Mouse (Mus musculus): Measurements from ENCODE around the gene Mipep.

Gene Mipep

GRCm38 (mm10) chr14:60799762-60800728 lies 15.7 kb downstream of the Mipep start:
- DNase-seq (ENCODE audit: low spot score): peak; percentile 54

DNA sequence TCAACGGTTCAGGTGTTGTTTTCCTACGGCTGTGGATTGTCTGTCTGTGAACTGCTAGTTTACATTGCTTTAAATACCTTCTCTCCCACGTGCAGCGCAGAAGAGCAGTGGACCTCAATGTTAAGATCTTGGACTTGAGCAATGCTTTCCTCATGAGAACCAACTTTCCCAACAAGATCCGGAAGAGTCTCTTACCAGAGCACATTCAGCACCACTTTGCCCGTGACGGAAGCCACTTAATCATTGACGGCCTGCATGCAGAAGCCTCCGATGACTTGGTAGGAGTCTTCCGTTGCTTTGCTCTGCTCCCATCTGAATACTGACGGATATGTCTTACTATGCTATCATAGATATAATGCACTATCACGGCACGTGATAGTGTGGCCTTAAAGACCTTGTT lies 17.7 kb downstream of the Mipep start:
- DNase-seq (ENCODE audit: low spot score): peak; percentile 34

DNA sequence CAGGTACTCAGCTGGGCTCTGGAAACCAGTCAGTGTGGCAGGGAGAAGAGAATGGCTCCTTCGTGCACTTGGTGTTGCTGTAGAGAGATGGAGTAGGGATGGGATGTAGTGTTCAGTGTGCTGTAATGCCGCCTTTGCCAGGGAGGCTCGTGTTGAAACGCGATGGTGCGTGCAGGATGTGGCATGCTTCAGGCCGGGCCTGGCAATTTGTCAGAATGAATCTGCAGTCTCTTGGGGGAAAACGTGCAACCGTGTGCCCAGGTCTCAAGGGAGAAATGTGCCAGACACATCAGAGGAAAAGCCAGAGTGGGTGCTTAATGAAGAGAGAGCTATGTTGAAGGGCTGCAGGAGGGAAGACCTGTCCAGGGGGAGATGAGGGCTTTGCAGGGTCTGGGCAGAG lies 20.6 kb downstream of the Mipep start:
- no peak for DNase-seq (ENCODE audit: low spot score)

DNA sequence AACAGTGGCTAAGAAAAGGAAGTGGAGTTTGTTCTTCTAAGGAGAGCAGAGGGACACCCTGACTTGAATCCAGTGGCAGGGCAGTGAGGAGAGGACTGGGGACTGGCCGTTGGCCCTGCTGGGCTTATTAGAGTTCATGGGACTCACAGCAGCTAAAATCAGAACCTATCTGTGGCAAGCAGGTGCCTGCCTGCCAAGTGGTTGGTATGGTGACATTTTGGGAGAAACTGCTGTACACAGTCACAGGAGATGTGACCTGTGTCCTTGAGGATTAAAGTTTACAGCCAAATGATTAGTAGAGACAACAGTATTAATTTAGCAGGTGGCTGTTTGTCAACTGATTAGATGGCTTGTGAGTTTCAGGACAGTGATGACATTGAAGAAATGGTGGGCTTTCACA lies 21.5 kb downstream of the Mipep start:
- no peak for DNase-seq (ENCODE audit: low spot score)

- DNase-seq (ENCODE audit: low spot score): no peak
These were observed 22.5 kb downstream of the Mipep start for GRCm38 (mm10) chr14:60806891-60807344.

- no peak for DNase-seq (ENCODE audit: low spot score)
These were observed 25.5 kb downstream of the Mipep start for GRCm38 (mm10) chr14:60809881-60810280.

DNA sequence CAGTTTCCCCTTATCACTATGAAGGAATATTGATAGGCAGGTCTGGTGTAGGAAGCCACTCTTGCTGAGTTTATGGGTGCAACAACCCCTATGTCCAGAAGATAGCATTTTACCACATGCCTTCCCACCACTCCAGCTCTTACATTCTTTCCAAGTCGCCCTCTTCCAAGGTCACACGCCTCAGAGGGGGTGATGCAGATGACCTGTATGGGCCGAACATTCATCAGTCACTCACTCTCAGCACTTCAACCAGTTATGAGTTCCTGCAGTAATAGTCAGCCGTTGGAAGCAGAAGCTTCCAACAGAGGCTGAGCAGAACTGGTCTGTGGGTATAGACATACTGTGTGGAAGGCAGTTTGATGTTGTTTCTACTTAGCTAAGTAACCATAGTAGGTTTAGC lies 27.2 kb downstream of the Mipep start:
- DNase-seq (ENCODE audit: low spot score): no peak

DNA sequence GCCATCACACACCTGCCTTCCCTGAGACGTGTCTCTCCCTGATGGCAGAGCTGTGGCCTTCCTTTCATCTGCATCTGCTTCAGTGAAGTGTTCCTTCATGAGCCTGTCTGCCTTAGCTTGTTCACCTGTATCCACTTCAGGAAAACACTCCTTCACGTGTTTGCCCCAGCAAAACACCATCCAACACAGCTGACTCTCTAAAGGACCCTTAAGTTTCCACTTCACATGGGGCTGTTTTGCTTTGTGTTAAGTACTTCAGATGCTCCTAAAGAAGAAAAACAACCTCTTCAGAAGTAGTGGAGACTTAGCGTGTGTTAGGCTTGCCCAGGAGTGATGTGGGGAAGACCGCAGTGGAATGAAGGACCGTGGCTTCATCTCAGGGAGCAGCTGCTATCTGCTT lies 30.7 kb downstream of the Mipep start:
- peak; percentile 81 for DNase-seq (ENCODE audit: low spot score)

DNA sequence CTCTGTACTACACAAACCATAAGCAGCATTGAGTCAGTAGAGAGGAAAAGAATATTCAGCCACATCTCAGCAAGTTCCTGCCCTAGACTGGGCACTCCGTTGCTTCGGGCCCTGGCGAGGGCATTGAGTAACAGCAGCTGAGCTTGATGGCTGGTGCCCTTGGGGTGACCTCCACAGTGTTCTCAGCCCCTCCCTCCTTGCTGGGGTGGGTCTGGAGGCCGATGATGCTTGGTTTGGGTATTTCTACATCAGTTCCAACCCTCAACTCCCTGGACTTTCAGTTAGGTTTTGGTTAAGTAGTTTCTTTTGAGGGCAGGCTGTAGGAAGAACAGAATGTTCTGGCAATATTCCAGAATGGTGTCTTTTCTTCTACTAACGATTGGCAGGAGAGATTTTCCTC lies 33.7 kb downstream of the Mipep start:
- peak; percentile 39 for DNase-seq (ENCODE audit: low spot score)

DNA sequence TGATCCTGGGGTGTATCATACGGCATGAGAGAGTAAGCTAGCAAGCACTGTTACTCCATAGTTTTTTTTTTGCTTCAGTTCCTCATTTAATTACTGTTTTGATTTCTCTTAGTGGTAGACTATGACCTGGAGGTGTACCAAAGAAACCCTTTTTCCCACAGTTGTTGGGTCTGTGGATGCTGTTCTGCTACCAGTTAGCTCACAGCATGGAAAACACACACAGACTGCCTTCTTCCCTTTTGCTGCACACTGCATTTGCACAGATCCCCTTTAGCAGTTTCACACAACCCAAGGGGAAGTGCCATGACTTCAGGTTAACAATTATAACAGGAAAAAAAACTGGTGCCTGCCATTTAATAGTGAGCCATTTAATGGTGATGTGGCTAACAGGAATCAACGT lies 45.7 kb downstream of the Mipep start:
- DNase-seq (ENCODE audit: low spot score): no peak

GRCm38 (mm10) chr14:60836709-60837108 lies 52.3 kb downstream of the Mipep start:
- DNase-seq (ENCODE audit: low spot score): no peak

- no peak for DNase-seq (ENCODE audit: low spot score)
These were observed 55.3 kb downstream of the Mipep start for GRCm38 (mm10) chr14:60839654-60840053.

DNA sequence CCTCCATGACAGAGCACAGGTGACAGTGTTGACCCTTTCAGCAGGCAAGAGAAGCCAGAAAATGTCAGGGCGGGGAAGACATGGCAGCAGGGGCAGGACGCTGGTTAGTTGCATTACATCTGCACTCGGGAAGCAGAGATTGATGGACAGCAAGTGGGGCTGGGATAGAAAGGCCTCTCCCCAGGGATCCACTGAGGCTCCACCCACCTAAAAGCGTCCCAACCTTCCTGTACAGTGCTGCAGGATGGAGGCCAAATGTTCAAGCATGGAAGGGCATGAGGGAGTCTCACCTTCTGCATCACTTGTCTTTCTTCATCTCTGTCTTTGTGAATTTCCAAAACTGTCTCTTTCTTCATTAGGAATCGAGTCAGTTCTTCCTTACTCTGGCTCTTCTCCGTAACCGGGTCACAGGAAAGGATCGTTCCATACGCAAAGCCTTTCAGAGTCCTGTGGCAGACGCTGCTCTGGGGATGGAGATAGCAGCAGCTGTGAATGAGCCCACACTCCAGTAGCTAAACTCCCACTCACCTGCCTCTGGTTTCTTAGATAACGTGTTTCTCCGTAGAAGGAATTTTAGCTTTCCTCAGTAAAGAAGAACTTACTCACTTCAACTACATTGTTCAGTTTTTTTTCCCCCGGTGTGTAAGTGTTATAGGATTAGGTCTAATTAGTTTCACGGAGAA lies 57.7 kb downstream of the Mipep start:
- DNase-seq (ENCODE audit: low spot score): no peak

DNA sequence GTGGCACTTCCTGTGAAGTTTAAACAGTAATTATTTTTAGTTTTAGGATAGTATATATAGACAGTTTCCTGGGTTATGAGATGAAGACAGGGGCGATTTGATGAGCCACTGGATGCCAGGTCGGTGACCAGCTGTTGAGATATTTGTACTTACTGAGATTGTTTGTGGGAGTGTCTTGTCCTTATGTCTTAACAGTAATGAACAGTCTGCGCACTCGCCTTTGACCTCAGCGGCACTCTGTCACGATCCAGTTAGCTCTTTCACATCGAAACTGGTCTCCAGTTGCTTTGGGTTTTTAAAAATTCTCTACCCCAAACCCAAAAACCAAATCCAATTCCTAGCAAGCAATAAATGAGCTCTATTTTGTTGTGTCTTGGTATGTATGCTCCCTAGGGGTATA lies 59.2 kb downstream of the Mipep start:
- DNase-seq (ENCODE audit: low spot score): no peak

DNA sequence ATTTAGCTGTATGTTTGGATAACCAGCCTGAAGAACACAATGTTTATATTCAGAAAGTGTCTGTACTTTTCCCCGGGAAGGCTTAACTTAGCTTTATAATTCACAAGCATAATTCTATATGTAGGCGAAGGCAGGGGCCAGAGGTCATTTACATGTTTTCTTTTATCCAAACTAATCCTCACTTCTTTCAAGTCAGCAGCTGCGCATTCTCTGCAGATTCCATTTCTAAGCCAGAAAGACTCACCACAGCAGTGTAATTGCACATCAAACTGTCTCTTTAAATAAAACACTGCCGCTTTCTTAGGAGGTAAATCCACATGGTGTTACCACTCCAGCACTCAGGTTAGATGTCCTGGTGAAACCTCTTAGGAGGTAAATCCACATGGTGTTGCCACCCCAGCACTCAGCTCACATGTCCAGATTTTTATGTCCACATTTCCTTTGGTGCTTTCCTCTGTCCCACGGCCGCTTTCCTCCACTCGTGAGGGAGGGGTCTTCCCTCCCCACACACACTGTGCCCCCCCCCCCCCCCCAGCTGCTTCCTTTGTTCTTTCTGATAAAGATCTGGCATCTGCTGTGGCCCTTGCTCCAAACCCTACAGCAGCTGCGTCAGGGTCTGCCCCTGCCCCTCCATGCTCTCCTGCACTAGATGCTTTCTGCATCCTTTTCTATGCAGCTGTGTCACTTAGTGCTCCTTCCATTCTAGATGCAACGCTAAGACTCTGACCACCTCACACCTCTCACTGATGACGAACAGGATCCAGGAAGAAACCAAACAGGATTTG lies 61.1 kb downstream of the Mipep start:
- no peak for DNase-seq (ENCODE audit: low spot score)

DNA sequence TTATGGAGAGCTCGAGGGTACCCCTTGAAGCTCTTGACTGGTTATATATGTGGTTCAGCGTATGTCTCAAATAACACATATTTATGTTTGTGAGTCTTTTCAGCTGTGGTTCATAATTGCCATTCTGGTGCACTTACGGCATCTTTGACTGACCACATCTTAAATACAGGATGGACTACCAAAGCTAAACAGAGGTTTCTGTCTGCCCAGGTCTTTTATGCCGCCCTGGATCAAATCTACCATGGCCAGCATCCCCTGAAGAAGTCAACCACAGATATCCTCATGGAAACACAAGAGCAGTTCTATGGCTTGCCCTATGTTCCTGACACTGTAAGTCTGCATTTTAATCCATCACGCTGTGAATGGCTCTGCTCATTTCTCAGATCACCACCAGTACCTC lies 61.8 kb downstream of the Mipep start:
- DNase-seq (ENCODE audit: low spot score): no peak

- DNase-seq (ENCODE audit: low spot score): no peak
These were observed 63.8 kb downstream of the Mipep start for GRCm38 (mm10) chr14:60848194-60848593.

DNA sequence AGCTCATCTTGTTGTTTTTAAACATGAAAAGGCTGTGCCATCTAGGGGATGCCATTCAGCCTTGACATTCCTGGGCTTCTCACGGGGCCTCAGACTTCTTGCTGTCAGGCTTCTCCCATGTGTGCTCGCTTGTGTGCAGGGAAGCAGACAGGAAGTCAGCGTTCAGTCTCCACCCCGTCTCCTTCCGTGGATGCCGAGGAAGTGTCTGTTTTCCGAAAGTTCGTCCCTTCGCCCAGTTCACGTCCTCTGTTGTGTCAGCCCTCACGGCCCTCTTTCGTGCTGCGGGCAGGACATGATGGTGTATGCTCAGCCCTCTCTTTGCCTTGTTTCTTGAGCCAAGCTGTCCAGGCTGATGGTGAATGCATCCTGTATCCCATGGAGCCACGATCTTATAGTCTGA lies 65.7 kb downstream of the Mipep start:
- peak; percentile 43 for DNase-seq (ENCODE audit: low spot score)

GRCm38 (mm10) chr14:60851632-60852031 lies 67.3 kb downstream of the Mipep start:
- DNase-seq (ENCODE audit: low spot score): no peak

- DNase-seq (ENCODE audit: low spot score): peak; percentile 23
These were observed 72.0 kb downstream of the Mipep start for GRCm38 (mm10) chr14:60856199-60856912.

DNA sequence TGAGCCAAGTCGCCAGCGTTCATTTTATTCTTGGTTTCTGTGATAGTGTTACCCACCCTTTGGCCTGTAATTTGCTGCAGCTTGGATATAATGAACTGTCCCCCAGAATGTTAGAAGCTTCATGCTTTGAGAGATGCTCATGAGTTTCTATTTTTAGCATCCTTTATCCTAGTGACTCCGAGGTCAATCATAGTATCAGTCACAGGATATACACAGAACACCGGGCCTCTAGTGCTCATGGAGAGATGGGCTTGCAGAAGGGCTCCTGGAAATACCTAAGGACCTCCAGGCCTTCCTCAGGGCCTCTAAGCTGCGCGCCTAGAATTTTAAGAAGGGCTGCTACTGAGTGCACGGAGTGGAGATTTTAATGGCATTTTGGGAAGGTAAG lies 72.5 kb downstream of the Mipep start:
- DNase-seq (ENCODE audit: low spot score): no peak

DNA sequence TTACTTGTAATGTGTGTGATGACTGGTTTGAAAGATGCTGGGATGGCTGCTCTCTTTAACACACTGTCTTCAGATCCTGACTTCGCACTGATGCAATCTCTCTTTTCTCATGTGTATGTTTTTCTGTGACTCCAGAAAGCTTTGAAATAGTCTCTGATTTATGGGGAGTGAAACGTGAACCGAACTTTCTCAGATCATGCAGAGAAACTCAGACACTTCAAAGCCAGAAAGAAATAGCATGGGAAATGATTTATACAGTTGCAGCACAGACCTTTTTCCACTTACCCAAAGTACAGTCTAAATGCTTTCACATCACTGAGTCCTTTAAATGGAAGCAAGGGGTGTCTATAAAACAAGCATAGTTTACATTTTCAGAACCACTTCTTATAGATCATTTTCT lies 79.0 kb downstream of the Mipep start:
- no peak for DNase-seq (ENCODE audit: low spot score)
